Mouse (Mus musculus) intestine, embryonic 15.5 days (tissue): ENCODE data around the gene Ecd. TPM values are rescaled to one million over a fixed set of nuclear protein-coding genes. Genes with fewer than 3 reads are reported as not detected.

Source experiments
- ATAC-seq: fragments of 200-750 bp; cut with Nextera tagmentation; 2 replicates; pipeline ENCODE4 v1.8.0; 2017; ENCODE audit warnings: moderate TSS enrichment, moderate library complexity
- H3K27ac ChIP-seq: fragments of 300-500 bp; sonication (generic); 2 replicates; pipeline ENCODE4 v1.5.1; 2015; ENCODE audit warnings: mild to moderate bottlenecking, inconsistent platforms
- H3K27me3 ChIP-seq: fragments of 300-500 bp; sonication (generic); replicated peaks from 2 replicates; pipeline ENCODE4 v1.6.1; 2015; ENCODE audit warnings: inconsistent platforms
- H3K36me3 ChIP-seq: fragments of 300-500 bp; sonication (generic); 2 replicates; pipeline ENCODE4 v1.6.1; 2015; ENCODE audit warnings: inconsistent platforms
- H3K4me1 ChIP-seq: fragments of 300-500 bp; sonication (generic); replicated peaks from 2 replicates; pipeline ENCODE4 v1.6.1; 2015; ENCODE audit warnings: inconsistent platforms
- H3K4me2 ChIP-seq: fragments of 300-500 bp; sonication (generic); replicated peaks from 2 replicates; pipeline ENCODE4 v1.6.1; 2015; ENCODE audit warnings: mild to moderate bottlenecking, inconsistent platforms
- H3K4me3 ChIP-seq: fragments of 300-500 bp; sonication (generic); replicated peaks from 2 replicates; pipeline ENCODE4 v1.5.1; 2015; ENCODE audit warnings: inconsistent platforms
- H3K9ac ChIP-seq: fragments of 300-500 bp; sonication (generic); 2 replicates; pipeline ENCODE4 v1.6.1; 2015; ENCODE audit warnings: inconsistent platforms
- H3K9me3 ChIP-seq: fragments of 300-500 bp; sonication (generic); 2 replicates; pipeline ENCODE4 v1.6.1; 2016; ENCODE audit warnings: inconsistent platforms
- WGBS: fragments of 180-500 bp; shearing (Covaris S2); methylation state at CpG from one replicate; pipeline ENCODE4 v1.1.7; 2015; 5-methylcytosine and 5-hydroxymethylcytosine counted together
- polyA plus RNA-seq: library from polyadenylated mRNA; unstranded; fragments of >200 nt; fragmentation: Nextera tagmentation; extraction: Ambion mirVana; gene quantifications from 2 replicates; pipeline ENCODE4 v1.2.1, GENCODE M21; 2015

Gene Ecd
- polyA plus RNA-seq, 1 experiment from 2014 or later = 44.1 TPM

GRCm38 (mm10) chr14:20371854-20372253 lies 23.9 kb upstream of the Ecd start:
- 82% methylated on average over 1 of the region's 1 CpGs for WGBS
- Histone ChIP-seq H3K9me3 (no peaks in the 10 kb centered on the region), H3K4me3 (no peak overlapping the region), H3K27ac (no peak overlapping the region), H3K4me2 (no peak overlapping the region), H3K9ac (no peak overlapping the region), H3K36me3 (peaks cover 8% of the 10 kb centered on the region; the same call in 1 of the 2 replicates), H3K4me1 (no peaks in the 10 kb centered on the region), H3K27me3 (no peaks in the 10 kb centered on the region)
- no peak for ATAC-seq

- Histone ChIP-seq H3K4me3 (no peak overlapping the region), H3K4me1 (no peaks in the 10 kb centered on the region), H3K4me2 (no peak overlapping the region), H3K27ac (no peak overlapping the region), H3K36me3 (peaks cover 5% of the 10 kb centered on the region; the same call in 1 of the 2 replicates), H3K9ac (no peak overlapping the region), H3K27me3 (no peaks in the 10 kb centered on the region), H3K9me3 (no peaks in the 10 kb centered on the region)
- no peak for ATAC-seq
- WGBS = 85% methylated on average over 7 of the region's 7 CpGs
These were observed 22.9 kb upstream of the Ecd start for GRCm38 (mm10) chr14:20370798-20371197.

- H3K9ac ChIP-seq = no peak overlapping the region
- H3K4me3 ChIP-seq = no peak overlapping the region
- ATAC-seq = no peak
- 88% methylated on average over 3 of the region's 3 CpGs for WGBS
- H3K4me2 ChIP-seq = no peak overlapping the region
- H3K4me1 ChIP-seq = no peaks in the 10 kb centered on the region
- H3K27me3 ChIP-seq = no peaks in the 10 kb centered on the region
- no peak overlapping the region for H3K27ac ChIP-seq
- H3K36me3 ChIP-seq = peaks cover 4% of the 10 kb centered on the region; the same call in 1 of the 2 replicates
- no peaks in the 10 kb centered on the region for H3K9me3 ChIP-seq
These were observed 20.4 kb upstream of the Ecd start for GRCm38 (mm10) chr14:20368271-20368670.

- 89% methylated on average over 4 of the region's 4 CpGs for WGBS
These were observed 15.3 kb upstream of the Ecd start for GRCm38 (mm10) chr14:20363230-20363629.

GRCm38 (mm10) chr14:20347441-20347990 lies 405 bp downstream of the Ecd start:
- Histone ChIP-seq H3K9ac (peak overlapping the region; percentile 69), H3K4me1 (0 out of 2 replicates have a peak, but pooled peaks cover 12% of the 10 kb centered on the region), H3K9me3 (no peaks in the 10 kb centered on the region), H3K36me3 (peaks cover 6% of the 10 kb centered on the region; the same call in 1 of the 2 replicates), H3K27ac (peak overlapping the region; percentile 69), H3K4me3 (peak overlapping the region; percentile 82), H3K27me3 (no peaks in the 10 kb centered on the region), H3K4me2 (peak overlapping the region; percentile 69)
- WGBS = 5% methylated on average over 15 of the region's 15 CpGs
- peak; percentile 75 for ATAC-seq

More at GRCm38 (mm10) chr14:20363230-20363629, 15.3 kb upstream of the Ecd start:
- no peak overlapping the region for H3K4me3 ChIP-seq
- no peak overlapping the region for H3K9ac ChIP-seq
- no peaks in the 10 kb centered on the region for H3K4me1 ChIP-seq
- no peak for ATAC-seq
- no peaks in the 10 kb centered on the region for H3K9me3 ChIP-seq
- no peak overlapping the region for H3K27ac ChIP-seq
- no peaks in the 10 kb centered on the region for H3K27me3 ChIP-seq
- H3K4me2 ChIP-seq = no peak overlapping the region
- peaks cover 28% of the 10 kb centered on the region for H3K36me3 ChIP-seq

GRCm38 (mm10) chr14:20345885-20346284 lies 2.0 kb downstream of the Ecd start:
- no peak for ATAC-seq
- Histone ChIP-seq H3K4me3 (no peak overlapping the region), H3K4me2 (no peak overlapping the region), H3K27ac (no peak overlapping the region), H3K27me3 (no peaks in the 10 kb centered on the region), H3K4me1 (0 out of 2 replicates have a peak, but pooled peaks cover 12% of the 10 kb centered on the region), H3K9ac (no peak overlapping the region), H3K9me3 (no peaks in the 10 kb centered on the region), H3K36me3 (peaks cover 3% of the 10 kb centered on the region; the same call in 1 of the 2 replicates)
- WGBS = 83% methylated on average over 9 of the region's 9 CpGs

- no peaks in the 10 kb centered on the region for H3K9me3 ChIP-seq
- WGBS = 80% methylated on average over 7 of the region's 7 CpGs
- no peak overlapping the region for H3K9ac ChIP-seq
- H3K4me3 ChIP-seq = no peak overlapping the region
- H3K27me3 ChIP-seq = no peaks in the 10 kb centered on the region
- no peaks in the 10 kb centered on the region for H3K4me1 ChIP-seq
- peaks cover 16% of the 10 kb centered on the region for H3K36me3 ChIP-seq
- H3K4me2 ChIP-seq = no peak overlapping the region
- ATAC-seq = no peak
- H3K27ac ChIP-seq = no peak overlapping the region
These were observed 7.1 kb downstream of the Ecd start for GRCm38 (mm10) chr14:20340866-20341265.

- 81% methylated on average over 8 of the region's 8 CpGs for WGBS
- no peaks in the 10 kb centered on the region for H3K27me3 ChIP-seq
- H3K36me3 ChIP-seq = peaks cover 19% of the 10 kb centered on the region
- no peak overlapping the region for H3K4me2 ChIP-seq
- no peaks in the 10 kb centered on the region for H3K4me1 ChIP-seq
- H3K9me3 ChIP-seq = no peaks in the 10 kb centered on the region
- no peak for ATAC-seq
- H3K4me3 ChIP-seq = no peak overlapping the region
- no peak overlapping the region for H3K9ac ChIP-seq
- no peak overlapping the region for H3K27ac ChIP-seq
These were observed 7.8 kb downstream of the Ecd start for GRCm38 (mm10) chr14:20340149-20340548.

GRCm38 (mm10) chr14:20339415-20339814 lies 8.5 kb downstream of the Ecd start:
- Histone ChIP-seq H3K4me2 (no peak overlapping the region), H3K4me1 (no peaks in the 10 kb centered on the region), H3K9me3 (no peaks in the 10 kb centered on the region), H3K4me3 (no peak overlapping the region), H3K27me3 (no peaks in the 10 kb centered on the region), H3K36me3 (peaks cover 19% of the 10 kb centered on the region), H3K27ac (no peak overlapping the region), H3K9ac (no peak overlapping the region)
- no peak for ATAC-seq
- WGBS = 96% methylated on average over 5 of the region's 5 CpGs

GRCm38 (mm10) chr14:20331316-20331715 lies 16.6 kb downstream of the Ecd start:
- Histone ChIP-seq H3K4me1 (no peaks in the 10 kb centered on the region), H3K9me3 (no peaks in the 10 kb centered on the region), H3K27me3 (no peaks in the 10 kb centered on the region), H3K27ac (no peak overlapping the region), H3K4me3 (no peak overlapping the region), H3K9ac (no peak overlapping the region), H3K4me2 (no peak overlapping the region), H3K36me3 (peaks cover 27% of the 10 kb centered on the region)
- 88% methylated on average over 4 of the region's 4 CpGs for WGBS
- no peak for ATAC-seq

GRCm38 (mm10) chr14:20328474-20328873 lies 19.4 kb downstream of the Ecd start:
- Histone ChIP-seq H3K9ac (no peak overlapping the region), H3K27ac (no peak overlapping the region), H3K4me2 (no peak overlapping the region), H3K4me1 (no peaks in the 10 kb centered on the region), H3K4me3 (no peak overlapping the region), H3K9me3 (no peaks in the 10 kb centered on the region), H3K36me3 (peaks cover 25% of the 10 kb centered on the region), H3K27me3 (no peaks in the 10 kb centered on the region)
- ATAC-seq = no peak
- WGBS = 61% methylated on average over 9 of the region's 9 CpGs

GRCm38 (mm10) chr14:20324196-20324595 lies 23.7 kb downstream of the Ecd start:
- peaks cover 22% of the 10 kb centered on the region for H3K36me3 ChIP-seq
- no peak for ATAC-seq

GRCm38 (mm10) chr14:20319420-20319819 lies 28.5 kb downstream of the Ecd start:
- Histone ChIP-seq H3K4me2 (no peak overlapping the region), H3K27ac (no peak overlapping the region), H3K36me3 (peaks cover 18% of the 10 kb centered on the region), H3K4me3 (no peak overlapping the region), H3K27me3 (no peaks in the 10 kb centered on the region), H3K9me3 (no peaks in the 10 kb centered on the region), H3K4me1 (no peaks in the 10 kb centered on the region; the same call in 1 of the 2 replicates), H3K9ac (no peak overlapping the region)
- no peak for ATAC-seq
- 84% methylated on average over 3 of the region's 3 CpGs for WGBS

More at GRCm38 (mm10) chr14:20324196-20324595, 23.7 kb downstream of the Ecd start:
- Histone ChIP-seq H3K27me3 (no peaks in the 10 kb centered on the region), H3K9ac (no peak overlapping the region), H3K4me2 (no peak overlapping the region), H3K4me1 (no peaks in the 10 kb centered on the region), H3K27ac (no peak overlapping the region), H3K4me3 (no peak overlapping the region), H3K9me3 (no peaks in the 10 kb centered on the region)
- WGBS = 95% methylated on average over 9 of the region's 9 CpGs
